Mouse (Mus musculus): ENCODE data around the gene Prkcb. TPM values are rescaled to one million over a fixed set of nuclear protein-coding genes. Genes with fewer than 3 reads are reported as not detected.

Prkcb gene
- total RNA-seq, 2 experiments from 2014 or later, result 3.6 to 11.4 TPM

DNA sequence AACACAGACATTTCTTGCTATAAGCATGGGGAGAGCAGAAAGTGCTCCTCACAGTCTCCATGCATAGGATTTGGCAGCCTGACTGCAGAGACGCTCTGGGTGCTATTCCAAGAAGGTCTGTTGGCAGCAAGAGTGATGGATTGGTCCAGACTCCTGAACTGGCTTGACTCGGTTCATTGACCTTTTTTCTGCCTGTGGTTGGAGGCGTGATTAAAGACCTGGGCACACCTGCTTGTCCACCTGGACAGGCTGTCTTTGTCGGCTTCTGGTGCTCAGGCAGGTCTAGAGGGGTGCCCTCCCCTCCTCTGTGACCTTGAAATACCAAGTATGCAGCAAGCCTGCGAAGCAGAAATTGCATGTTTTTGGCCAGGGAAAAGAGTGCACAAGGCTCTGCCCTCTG lies 140.6 kb downstream of the Prkcb start:
- no peak for ATAC-seq (replicated peaks; ENCODE audit: low FRiP score, low TSS enrichment, poor library complexity, severe bottlenecking)

DNA sequence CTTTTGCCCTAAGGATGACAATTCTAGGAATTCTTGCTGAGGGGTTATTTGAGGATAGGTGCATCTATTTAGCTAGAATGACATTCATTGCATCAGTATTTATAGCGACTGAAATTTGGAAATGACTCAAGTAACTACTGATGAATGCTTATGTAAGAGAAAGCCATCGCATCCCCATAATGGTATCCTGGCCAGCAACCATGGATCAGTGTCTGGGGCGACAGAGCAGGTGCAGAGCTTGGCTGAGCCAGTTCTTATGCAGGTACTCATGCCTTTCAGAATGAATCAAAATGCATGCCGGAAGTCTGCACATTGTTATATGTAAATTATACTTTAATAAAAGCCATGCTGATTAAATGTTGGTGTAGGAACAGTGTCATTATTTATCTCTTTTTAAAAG lies 143.8 kb downstream of the Prkcb start:
- ATAC-seq (replicated peaks; ENCODE audit: low FRiP score, low TSS enrichment, poor library complexity, severe bottlenecking), result no peak

DNA sequence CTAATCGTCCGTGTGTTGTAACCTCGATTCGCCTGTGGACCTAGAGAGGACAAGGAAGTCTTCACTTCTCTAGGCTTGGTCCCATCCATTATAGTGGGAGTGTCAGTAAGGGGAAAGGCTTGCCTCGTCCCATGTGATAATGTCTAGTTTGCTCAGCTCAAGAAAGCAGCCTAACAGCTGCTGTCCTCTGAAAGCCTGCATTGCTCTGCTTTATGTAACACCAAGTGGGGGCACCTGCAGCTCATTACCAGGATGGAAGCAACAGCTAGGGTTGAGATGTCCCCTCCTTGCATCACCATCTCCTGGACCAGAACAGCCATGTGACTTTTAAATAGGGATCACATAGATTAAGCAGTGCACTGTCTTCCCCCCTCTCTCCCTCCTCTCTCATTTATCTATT lies 144.8 kb downstream of the Prkcb start:
- no peak for ATAC-seq (replicated peaks; ENCODE audit: low FRiP score, low TSS enrichment, poor library complexity, severe bottlenecking)

DNA sequence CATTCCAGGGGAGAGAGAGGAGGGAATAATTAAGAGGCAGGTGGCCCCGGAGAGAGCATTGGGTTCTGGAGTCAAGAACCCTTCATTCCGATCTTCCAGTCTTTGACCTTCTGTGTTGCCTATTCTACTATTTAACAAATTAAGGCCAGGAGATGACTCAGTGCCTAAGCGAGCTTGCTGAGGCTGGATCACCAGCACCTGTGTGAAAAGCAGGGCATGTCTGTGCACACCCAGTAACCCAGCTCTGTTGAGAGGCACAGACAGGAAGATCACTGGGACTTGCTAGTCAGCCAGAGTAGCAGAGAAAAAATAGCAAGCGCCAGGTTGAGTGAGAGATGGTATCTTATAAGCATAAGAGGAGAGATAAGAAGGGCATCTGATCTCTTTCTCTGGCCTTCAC lies 146.4 kb downstream of the Prkcb start:
- ATAC-seq (replicated peaks; ENCODE audit: low FRiP score, low TSS enrichment, poor library complexity, severe bottlenecking), result no peak

DNA sequence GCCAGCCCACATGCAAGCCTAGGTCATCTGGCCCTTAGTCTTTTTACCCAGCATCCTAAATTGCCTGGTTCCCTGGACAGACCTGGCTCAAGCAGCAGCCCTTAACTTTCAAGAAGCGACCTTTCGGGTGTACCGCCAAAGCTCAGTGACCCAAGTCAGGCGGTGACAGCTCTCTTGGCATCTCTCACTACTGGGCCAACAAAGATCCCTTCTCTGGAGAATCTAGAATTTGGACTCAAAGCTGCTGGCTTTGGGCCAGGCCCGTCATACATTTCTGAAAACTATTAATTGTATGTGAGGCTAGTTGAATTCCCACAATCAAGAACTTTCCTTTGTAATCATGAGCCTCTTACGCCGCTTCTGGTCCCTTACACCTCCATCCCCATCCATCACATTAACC lies 147.0 kb downstream of the Prkcb start:
- no peak for ATAC-seq (replicated peaks; ENCODE audit: low FRiP score, low TSS enrichment, poor library complexity, severe bottlenecking)

DNA sequence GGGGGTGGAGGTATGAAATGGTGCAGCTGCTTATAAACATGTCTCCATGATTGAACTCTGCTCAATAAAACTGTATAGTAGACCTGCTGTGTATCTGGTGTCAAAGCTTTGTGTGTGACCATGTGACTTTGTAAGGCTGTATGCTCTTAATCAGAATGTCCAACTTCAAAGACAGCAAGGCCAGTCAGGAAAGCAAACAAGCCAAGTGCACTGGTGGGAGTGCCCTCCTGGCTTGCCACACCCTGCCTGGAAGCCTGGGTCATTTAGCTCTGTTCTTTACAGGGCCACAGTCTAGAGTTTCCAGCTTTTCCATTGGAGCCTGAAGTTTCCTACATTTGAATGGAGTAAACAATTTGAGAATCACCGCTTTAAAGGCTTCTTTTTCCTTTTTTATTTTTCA lies 148.8 kb downstream of the Prkcb start:
- ATAC-seq (replicated peaks; ENCODE audit: low FRiP score, low TSS enrichment, poor library complexity, severe bottlenecking), result no peak

DNA sequence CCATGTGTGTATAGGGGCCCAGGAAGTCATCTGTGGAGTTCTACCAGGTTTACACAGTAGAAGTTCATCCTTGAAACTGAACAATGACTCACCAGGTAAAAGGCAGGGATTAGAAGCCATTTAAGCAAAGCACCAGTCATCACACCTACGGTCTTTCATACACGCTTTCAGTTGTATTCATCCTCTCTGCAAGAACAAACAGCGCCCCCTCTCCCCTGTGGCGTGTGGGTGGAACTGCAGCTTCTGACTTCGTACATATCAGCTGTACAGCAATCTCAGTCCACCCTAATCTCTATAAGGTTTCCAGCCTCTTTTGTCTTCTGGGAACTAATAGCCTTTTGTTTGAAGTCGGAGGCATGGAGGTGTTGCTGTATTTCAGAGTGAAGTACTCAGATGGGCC lies 156.5 kb downstream of the Prkcb start:
- ATAC-seq (replicated peaks; ENCODE audit: low FRiP score, low TSS enrichment, poor library complexity, severe bottlenecking), result peak; percentile 65; the same call in 1 of the 2 replicates

DNA sequence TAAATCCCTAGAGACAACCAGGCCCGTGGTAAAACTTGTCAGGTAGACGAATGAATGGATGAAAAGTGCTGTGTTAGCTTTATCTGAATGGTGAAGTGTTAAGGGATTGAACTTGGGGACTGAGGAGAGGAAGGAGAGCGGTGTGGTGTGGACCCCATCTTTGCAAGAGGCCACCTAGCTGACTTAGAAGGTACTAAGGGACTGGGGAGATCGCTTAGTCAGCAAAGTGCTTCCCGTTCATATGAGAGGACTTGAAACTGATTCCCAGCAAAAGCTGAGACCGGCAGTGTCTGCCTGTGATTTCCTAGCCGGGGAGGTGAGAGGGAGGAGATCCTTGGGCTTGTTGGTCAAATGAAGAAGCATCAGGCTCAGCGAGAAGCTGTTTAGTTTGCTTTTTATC lies 164.1 kb downstream of the Prkcb start:
- no peak for ATAC-seq (replicated peaks; ENCODE audit: low FRiP score, low TSS enrichment, poor library complexity, severe bottlenecking)

DNA sequence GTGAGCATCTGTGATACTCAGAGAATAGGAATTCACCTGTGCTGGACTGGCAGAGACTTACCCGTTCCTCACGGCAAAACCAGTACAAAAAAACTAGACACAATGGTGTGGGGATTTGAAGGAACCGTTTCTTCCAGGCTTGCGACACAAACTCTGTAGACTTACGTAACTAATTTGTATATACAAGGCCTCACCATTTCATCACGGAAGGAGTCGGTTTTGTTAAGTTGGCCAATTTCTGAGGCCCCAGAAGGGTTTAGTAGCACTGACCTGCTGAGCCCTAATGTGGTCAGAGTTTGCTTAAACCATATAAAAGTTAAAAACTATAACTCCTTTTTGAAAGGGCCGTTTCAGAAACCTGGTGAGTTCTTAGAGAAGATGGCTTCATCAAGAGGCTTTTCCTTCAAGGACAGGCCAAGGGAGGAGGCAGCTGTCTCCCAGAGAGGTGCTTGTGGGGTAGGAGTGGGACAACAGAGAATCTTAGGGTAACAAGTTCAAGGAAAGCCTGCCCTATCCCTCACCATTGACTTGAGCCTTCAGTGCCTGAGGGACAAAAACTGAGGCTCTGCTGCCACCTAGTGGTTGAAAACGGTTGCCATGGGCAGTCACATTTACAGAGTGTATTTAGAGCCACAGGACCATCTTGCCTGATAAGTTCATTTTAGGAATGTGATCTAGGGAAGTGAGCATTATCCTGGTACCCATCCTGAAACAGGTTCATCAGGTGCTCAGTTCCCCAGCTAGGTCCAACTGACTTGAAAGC lies 170.8 kb downstream of the Prkcb start:
- ATAC-seq (replicated peaks; ENCODE audit: low FRiP score, low TSS enrichment, poor library complexity, severe bottlenecking), result peak; percentile 88

DNA sequence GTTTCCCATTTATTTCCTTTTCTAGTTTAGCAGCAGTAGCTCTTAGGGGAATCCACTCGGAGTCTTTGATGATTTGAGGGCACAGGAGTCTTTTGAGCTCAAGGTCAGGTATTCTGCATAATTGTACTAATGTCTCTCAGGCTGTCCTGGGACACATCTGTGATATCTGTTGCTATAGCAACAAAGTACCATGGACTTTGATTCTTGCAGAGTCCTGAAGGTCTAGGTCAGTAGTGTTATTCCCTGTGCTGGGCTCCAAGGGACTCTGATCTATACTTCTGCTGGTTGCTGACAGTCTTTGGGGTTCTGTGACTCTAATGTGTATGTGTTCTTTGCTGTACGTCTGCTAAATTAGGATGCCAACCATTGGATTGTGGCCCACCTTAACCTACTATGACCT lies 171.5 kb downstream of the Prkcb start:
- no peak for ATAC-seq (replicated peaks; ENCODE audit: low FRiP score, low TSS enrichment, poor library complexity, severe bottlenecking)

DNA sequence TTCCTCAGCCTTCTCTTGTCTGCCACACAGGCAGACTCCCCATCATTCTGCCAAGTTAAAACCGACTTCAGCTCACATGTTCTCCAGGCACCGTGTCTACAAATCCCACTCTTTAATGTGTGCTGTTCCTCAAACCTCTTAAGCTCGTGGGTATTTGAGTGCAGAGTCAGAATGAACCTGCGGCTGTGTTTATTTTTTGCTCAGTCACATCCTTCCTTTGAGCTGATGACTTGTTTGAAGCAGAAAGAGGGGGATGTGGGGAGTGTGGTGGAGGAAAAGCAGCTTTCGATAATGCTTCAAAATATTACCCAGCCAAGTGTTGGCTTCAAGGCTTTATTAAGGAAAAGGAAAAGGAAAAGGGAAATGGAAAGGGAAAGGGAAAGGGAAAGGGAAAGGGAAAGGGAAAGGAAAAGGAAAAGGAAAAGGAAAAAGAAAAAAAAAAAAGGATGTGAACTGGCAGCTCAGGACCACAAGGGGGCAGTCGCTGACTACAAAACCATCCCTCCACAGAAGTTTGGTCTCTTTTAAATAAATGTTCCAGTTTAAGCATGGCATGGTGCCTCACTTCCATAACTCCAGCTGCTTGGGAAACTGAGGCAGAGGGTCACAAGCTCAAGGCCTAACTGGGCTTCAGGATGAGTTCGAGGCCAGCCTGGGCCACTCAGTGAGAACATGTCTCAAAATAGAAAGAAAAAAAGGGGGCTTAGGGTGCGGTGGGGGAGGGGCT lies 177.4 kb downstream of the Prkcb start:
- no peak for ATAC-seq (replicated peaks; ENCODE audit: low FRiP score, low TSS enrichment, poor library complexity, severe bottlenecking)

DNA sequence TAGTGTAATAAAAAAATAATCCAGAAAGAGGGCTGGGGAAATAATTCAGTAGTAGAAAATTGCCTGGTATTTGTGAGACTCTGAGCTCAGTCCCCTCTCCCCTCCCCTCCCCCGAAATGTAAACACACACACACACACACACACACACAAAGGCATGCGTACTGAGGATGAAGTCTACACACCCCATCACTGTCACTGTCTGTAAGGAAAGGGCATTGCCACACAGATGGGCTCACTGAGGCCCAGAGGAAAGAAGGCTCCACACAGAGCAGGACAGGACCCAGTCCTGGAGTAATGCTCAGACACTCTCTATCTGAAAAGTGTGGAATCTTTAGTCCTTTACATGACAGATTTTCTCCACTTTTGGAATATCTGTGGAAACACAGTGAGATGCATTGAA lies 178.2 kb downstream of the Prkcb start:
- ATAC-seq (replicated peaks; ENCODE audit: low FRiP score, low TSS enrichment, poor library complexity, severe bottlenecking), result no peak

DNA sequence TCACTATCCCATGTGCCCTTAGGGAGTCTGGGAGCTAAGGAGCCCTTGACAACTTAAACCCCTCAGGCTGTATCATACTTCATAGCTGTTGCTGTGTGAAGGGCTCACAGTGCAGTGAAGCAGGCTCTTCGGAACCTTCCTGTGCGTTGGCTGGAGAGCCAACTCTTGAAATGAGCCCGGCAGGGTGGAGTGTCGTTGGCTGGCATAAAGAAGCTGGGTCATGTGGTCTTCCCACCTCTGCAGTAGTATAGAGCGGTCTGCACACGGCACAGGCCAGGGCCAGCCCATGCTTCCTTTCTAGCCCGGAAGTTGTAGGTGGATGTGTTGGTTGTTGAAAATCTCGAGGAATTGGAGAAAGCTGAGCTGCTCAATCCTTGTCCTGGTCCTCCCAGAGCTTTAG lies 179.3 kb downstream of the Prkcb start:
- no peak for ATAC-seq (replicated peaks; ENCODE audit: low FRiP score, low TSS enrichment, poor library complexity, severe bottlenecking)

DNA sequence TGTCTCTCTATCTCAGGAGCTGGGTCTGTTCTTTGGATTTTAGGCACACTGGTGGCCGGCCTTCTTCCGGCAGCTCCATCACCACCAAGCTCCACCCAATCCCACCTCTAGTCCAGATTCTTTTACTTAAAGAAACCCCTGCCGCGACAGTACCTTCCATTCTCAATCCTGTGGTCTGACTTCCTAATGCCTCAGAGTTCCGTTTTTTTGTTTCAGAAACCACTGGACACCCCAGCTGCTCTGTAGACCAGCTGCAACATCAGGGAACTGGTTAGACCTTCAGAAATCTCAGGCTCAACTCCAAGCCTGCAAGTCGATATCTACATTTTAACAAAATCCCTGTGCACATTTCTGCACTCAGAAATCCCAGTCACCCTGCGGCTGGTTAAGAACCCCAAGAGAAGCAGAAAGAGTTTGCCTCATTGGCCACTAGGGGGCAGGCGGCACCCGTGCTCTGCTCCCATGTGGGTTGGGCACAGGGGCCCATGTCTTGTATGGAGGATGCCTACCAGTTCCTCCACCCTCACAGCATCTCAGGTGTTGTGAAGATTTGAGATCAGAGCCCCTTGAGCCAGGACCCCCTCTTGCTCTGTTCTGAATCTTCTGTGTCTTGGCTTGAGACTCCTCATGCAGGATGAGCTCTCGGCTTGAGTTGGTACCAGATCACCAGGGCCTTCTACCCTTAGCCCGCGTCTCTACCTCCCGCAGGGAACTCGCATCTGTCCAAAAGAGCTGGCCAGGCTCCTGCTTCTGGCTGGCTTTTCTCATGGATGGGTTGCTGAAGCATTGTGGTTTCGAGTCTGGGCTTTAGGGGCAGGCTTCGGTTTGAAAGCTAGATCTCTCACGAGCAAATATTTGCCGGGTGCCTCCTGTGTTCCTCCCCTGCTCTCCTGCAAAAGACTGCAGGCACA lies 182.1 kb downstream of the Prkcb start:
- ATAC-seq (replicated peaks; ENCODE audit: low FRiP score, low TSS enrichment, poor library complexity, severe bottlenecking), result peak; percentile 90

DNA sequence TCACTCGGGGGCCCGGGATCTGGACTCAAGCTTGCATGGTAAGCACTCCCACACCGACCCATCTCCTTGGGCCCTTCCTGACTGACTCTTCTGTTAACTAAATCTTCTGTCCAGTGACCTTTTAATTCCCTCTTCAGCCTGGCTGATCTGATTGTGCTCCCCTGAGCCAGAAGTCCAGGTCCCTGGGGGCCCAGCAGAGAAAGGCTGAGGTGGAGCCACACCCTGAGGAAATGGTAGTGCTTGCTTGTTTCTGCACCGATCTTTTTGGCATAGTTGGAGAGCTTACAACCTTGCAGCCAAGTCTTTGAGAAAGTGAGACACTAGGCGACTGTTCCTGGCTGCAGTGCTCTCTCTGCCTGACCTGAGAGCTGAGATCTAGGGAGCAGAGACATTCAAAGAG lies 183.7 kb downstream of the Prkcb start:
- ATAC-seq (replicated peaks; ENCODE audit: low FRiP score, low TSS enrichment, poor library complexity, severe bottlenecking), result no peak

DNA sequence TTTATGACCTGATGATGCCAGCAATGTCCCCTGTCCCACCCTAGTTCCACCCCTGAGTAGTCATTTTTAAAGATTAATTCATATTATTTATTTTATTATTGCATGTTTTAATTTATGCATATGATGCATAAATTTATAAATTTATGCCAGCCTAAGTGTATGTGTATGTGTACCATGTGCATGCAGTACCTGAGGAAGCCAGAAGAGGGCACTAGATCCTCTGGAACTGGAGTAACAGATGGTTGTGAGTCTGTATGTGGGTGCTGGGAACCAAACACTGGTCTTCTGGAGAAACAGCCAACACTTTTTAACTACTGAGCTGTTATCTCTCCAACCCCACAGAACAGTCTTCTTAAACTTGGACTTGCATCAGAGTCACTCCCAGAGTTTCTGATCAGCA lies 186.5 kb downstream of the Prkcb start:
- no peak for ATAC-seq (replicated peaks; ENCODE audit: low FRiP score, low TSS enrichment, poor library complexity, severe bottlenecking)

DNA sequence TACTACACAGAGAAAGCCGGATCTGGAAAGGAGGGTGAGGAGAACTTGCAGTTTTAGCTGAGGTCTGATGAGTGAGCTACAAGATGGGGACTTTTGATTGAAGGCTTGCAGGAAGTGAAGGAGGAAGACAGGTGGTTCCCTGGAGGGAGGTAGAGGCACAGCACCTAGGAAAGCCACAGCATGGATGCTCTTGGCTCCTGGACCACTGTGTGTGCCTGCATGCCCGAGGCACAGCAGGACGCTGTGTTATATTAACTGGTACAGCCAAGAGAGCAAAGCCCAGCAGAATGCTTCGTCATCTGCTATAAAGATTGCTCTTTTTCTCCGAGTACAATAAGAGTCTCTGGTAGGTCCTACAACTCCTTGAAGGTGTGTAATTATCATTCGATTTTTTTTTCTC lies 188.1 kb downstream of the Prkcb start:
- no peak for ATAC-seq (replicated peaks; ENCODE audit: low FRiP score, low TSS enrichment, poor library complexity, severe bottlenecking)

DNA sequence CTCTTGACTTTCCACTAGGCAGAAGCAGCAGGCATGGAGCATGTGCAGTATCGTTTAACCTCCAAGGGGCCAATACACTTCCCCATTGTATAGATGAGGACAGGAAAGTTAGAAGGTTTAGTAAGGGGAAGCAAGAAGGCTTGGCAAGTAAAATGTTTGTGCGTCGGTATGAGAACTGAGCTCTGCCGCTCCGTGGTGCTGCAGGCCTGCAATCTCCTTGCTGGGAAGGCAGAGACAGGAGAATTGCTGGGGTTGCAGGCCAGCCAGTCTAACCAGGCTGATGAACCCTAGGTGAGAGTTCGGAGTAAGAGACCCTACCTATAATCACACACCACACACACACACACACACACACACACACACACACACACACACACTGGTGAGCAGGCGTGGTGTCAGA lies 188.6 kb downstream of the Prkcb start:
- no peak for ATAC-seq (replicated peaks; ENCODE audit: low FRiP score, low TSS enrichment, poor library complexity, severe bottlenecking)

DNA sequence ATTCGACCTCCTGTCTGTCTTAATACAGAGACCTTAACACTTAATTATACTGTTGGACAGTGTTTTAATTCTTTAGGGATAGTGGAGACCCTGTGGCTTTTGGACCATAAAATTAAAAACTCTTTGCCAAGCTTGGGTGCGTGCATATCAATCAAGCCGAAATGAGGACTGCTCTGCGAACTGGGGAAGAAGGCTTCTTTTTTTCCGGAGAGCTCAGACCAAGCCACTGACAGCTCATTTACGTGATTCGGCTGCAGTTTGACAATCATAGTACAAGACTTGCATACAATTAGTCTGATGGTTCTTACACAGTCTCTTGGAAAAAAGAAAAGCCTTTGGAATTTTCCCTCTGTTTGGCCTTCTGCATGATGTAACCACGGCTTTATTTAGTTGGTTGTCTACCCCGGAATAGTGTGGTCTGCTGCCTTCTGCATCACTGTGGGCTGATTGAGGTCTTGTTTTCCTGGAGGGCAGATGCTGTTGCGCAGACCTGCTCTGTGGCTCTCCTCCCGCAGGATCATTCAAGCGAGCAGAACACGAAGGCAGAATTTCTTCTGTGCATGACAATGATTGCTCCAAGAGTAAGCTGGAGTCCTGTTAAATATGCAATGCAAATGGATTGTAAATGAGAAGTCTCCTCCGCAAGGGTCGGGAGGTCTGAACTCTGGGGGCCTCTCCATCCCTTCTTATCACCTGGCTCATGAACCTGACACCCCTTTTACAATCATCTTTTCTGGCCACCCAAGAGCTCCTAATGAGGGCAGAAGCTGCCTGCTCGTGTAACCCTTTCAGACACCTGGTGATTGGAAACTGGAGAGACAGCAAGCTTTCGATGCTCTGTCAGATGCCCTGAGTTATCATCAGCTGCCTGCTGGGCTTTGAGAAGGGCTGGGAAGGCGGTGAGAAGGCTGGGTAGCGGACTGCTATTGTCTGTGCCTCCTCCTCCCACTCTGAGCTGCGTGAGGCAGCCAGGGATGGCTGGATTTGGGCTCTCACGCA lies 189.3 kb downstream of the Prkcb start:
- ATAC-seq (replicated peaks; ENCODE audit: low FRiP score, low TSS enrichment, poor library complexity, severe bottlenecking), result no peak
